Mouse (Mus musculus): ENCODE data around the gene Trim54. TPM values are rescaled to one million over a fixed set of nuclear protein-coding genes. Genes with fewer than 3 reads are reported as not detected.

The Trim54 gene
- polyA plus RNA-seq, 1 experiment: 9.3 TPM

GRCm38 (mm10) chr5:31138968-31139425 is 22.5 kb downstream of the Trim54 start:
- 19% methylated on average over 9 of the region's 9 CpGs for WGBS
- Histone ChIP-seq H3K27ac (ENCODE audit: control insufficient read depth, insufficient read depth, low read length) (no peak overlapping the region), H3K36me3 (ENCODE audit: control insufficient read depth, insufficient read depth, low read length) (no peaks in the 10 kb centered on the region), H3K4me1 (replicated peaks; ENCODE audit: control insufficient read depth, insufficient read depth, low read length) (no peaks in the 10 kb centered on the region), H3K4me3 (ENCODE audit: control insufficient read depth, insufficient read depth, low read length) (no peak overlapping the region), H3K27me3 (ENCODE audit: control insufficient read depth, insufficient read depth, low read length) (peaks cover 27% of the 10 kb centered on the region)
- DNase-seq: no peak
- TF ChIP-seq CTCF (IDR thresholded peaks at IDR 0.05; ENCODE audit: borderline replicate concordance, control insufficient read depth, extremely low read depth, insufficient read depth, low read length, poor library complexity): no peak
- TF ChIP-seq POLR2A (IDR thresholded peaks at IDR 0.05; ENCODE audit: control insufficient read depth, extremely low read depth, insufficient read depth, low read length, poor library complexity): no peak

GRCm38 (mm10) chr5:31149781-31150180 is 33.3 kb downstream of the Trim54 start:
- H3K4me1 ChIP-seq (replicated peaks; ENCODE audit: control insufficient read depth, insufficient read depth, low read length): peaks cover 8% of the 10 kb centered on the region
- H3K27me3 ChIP-seq (ENCODE audit: control insufficient read depth, insufficient read depth, low read length): no peaks in the 10 kb centered on the region
- H3K36me3 ChIP-seq (ENCODE audit: control insufficient read depth, insufficient read depth, low read length): no peaks in the 10 kb centered on the region
- H3K4me3 ChIP-seq (ENCODE audit: control insufficient read depth, insufficient read depth, low read length): no peak overlapping the region
- TF ChIP-seq CTCF (IDR thresholded peaks at IDR 0.05; ENCODE audit: borderline replicate concordance, control insufficient read depth, extremely low read depth, insufficient read depth, low read length, poor library complexity) (no peak), POLR2A (IDR thresholded peaks at IDR 0.05; ENCODE audit: control insufficient read depth, extremely low read depth, insufficient read depth, low read length, poor library complexity) (no peak)
- no peak for DNase-seq
- 98% methylated on average over 4 of the region's 4 CpGs for WGBS
- no peak overlapping the region for H3K27ac ChIP-seq (ENCODE audit: control insufficient read depth, insufficient read depth, low read length)

- 94% methylated on average over 3 of the region's 3 CpGs for WGBS
- Histone ChIP-seq H3K27me3 (ENCODE audit: control insufficient read depth, insufficient read depth, low read length) (no peaks in the 10 kb centered on the region), H3K4me3 (ENCODE audit: control insufficient read depth, insufficient read depth, low read length) (no peak overlapping the region), H3K27ac (ENCODE audit: control insufficient read depth, insufficient read depth, low read length) (no peak overlapping the region), H3K4me1 (replicated peaks; ENCODE audit: control insufficient read depth, insufficient read depth, low read length) (peaks cover 8% of the 10 kb centered on the region), H3K36me3 (ENCODE audit: control insufficient read depth, insufficient read depth, low read length) (peaks cover under 1% of the 10 kb centered on the region; the same call in 1 of the 2 replicates)
- TF ChIP-seq CTCF (IDR thresholded peaks at IDR 0.05; ENCODE audit: borderline replicate concordance, control insufficient read depth, extremely low read depth, insufficient read depth, low read length, poor library complexity) (no peak), POLR2A (IDR thresholded peaks at IDR 0.05; ENCODE audit: control insufficient read depth, extremely low read depth, insufficient read depth, low read length, poor library complexity) (no peak)
- DNase-seq: no peak
Observed at GRCm38 (mm10) chr5:31151746-31152145, 35.2 kb downstream of the Trim54 start.

GRCm38 (mm10) chr5:31153516-31154151 is 37.1 kb downstream of the Trim54 start:
- H3K4me3 ChIP-seq (ENCODE audit: control insufficient read depth, insufficient read depth, low read length): peak overlapping the region; percentile 91
- WGBS: 43% methylated on average over 6 of the region's 6 CpGs
- peaks cover 8% of the 10 kb centered on the region for H3K4me1 ChIP-seq (replicated peaks; ENCODE audit: control insufficient read depth, insufficient read depth, low read length)
- TF ChIP-seq POLR2A (IDR thresholded peaks at IDR 0.05; ENCODE audit: control insufficient read depth, extremely low read depth, insufficient read depth, low read length, poor library complexity) (no peak), CTCF (IDR thresholded peaks at IDR 0.05; ENCODE audit: borderline replicate concordance, control insufficient read depth, extremely low read depth, insufficient read depth, low read length, poor library complexity) (no peak)
- H3K27me3 ChIP-seq (ENCODE audit: control insufficient read depth, insufficient read depth, low read length): no peaks in the 10 kb centered on the region
- no peak overlapping the region for H3K27ac ChIP-seq (ENCODE audit: control insufficient read depth, insufficient read depth, low read length)
- peaks cover 19% of the 10 kb centered on the region for H3K36me3 ChIP-seq (ENCODE audit: control insufficient read depth, insufficient read depth, low read length)
- peak; percentile 11 for DNase-seq

- Histone ChIP-seq H3K36me3 (ENCODE audit: control insufficient read depth, insufficient read depth, low read length) (peaks cover 24% of the 10 kb centered on the region), H3K4me1 (replicated peaks; ENCODE audit: control insufficient read depth, insufficient read depth, low read length) (peaks cover 8% of the 10 kb centered on the region), H3K27ac (ENCODE audit: control insufficient read depth, insufficient read depth, low read length) (0 out of 2 replicates have a peak within 1 kb of the TSS, but pooled peaks have one; percentile 16), H3K4me3 (ENCODE audit: control insufficient read depth, insufficient read depth, low read length) (peak within 1 kb of the TSS; percentile 91), H3K27me3 (ENCODE audit: control insufficient read depth, insufficient read depth, low read length) (no peaks in the 10 kb centered on the region)
- TF ChIP-seq CTCF (IDR thresholded peaks at IDR 0.05; ENCODE audit: borderline replicate concordance, control insufficient read depth, extremely low read depth, insufficient read depth, low read length, poor library complexity) (no peak), POLR2A (IDR thresholded peaks at IDR 0.05; ENCODE audit: control insufficient read depth, extremely low read depth, insufficient read depth, low read length, poor library complexity) (peak; percentile 58)
- WGBS: under 1% methylated on average over 19 of the region's 19 CpGs
- DNase-seq: peak; percentile 71
Observed at GRCm38 (mm10) chr5:31154152-31154553, 37.6 kb downstream of the Trim54 start, which contains the start of gene Mpv17. TSS of gene Mpv17 (minus strand) at chr5:31154251.

GRCm38 (mm10) chr5:31162462-31162861 is 46.0 kb downstream of the Trim54 start:
- Histone ChIP-seq H3K36me3 (ENCODE audit: control insufficient read depth, insufficient read depth, low read length) (peaks cover 76% of the 10 kb centered on the region), H3K27me3 (ENCODE audit: control insufficient read depth, insufficient read depth, low read length) (no peaks in the 10 kb centered on the region), H3K4me3 (ENCODE audit: control insufficient read depth, insufficient read depth, low read length) (no peak overlapping the region), H3K4me1 (replicated peaks; ENCODE audit: control insufficient read depth, insufficient read depth, low read length) (no peaks in the 10 kb centered on the region), H3K27ac (ENCODE audit: control insufficient read depth, insufficient read depth, low read length) (no peak overlapping the region)
- TF ChIP-seq CTCF (IDR thresholded peaks at IDR 0.05; ENCODE audit: borderline replicate concordance, control insufficient read depth, extremely low read depth, insufficient read depth, low read length, poor library complexity) (no peak), POLR2A (IDR thresholded peaks at IDR 0.05; ENCODE audit: control insufficient read depth, extremely low read depth, insufficient read depth, low read length, poor library complexity) (no peak)
- no peak for DNase-seq
